Mouse (Mus musculus) embryonic facial prominence, embryonic 14.5 days (tissue): ENCODE measurements around the gene Pbx2. TPM values are rescaled to one million over a fixed set of nuclear protein-coding genes. Genes with fewer than 3 reads are reported as not detected.

ENCODE experiments used
- ATAC-seq: fragments of 200-750 bp; cut with Nextera tagmentation; 2 replicates; pipeline ENCODE4 v1.8.0; 2017; ENCODE audit warnings: low read depth, moderate number of reproducible peaks, moderate TSS enrichment
- DNase-seq: peaks from one replicate; pipeline ENCODE4 v3.0.0-alpha.2; 2015; ENCODE audit warnings: low spot score
- H3K27ac ChIP-seq: fragments of 300-500 bp; sonication (generic); replicated peaks from 2 replicates; pipeline ENCODE4 v1.5.1; 2014; ENCODE audit warnings: low read depth, mild to moderate bottlenecking, low read length, moderate library complexity
- H3K27me3 ChIP-seq: fragments of 300-500 bp; sonication (generic); replicated peaks from 2 replicates; pipeline ENCODE4 v1.6.1; 2014; ENCODE audit warnings: low read length; ENCODE audit not compliant: control insufficient read depth, insufficient read depth
- H3K36me3 ChIP-seq: fragments of 300-500 bp; sonication (generic); 2 replicates; pipeline ENCODE4 v1.6.1; 2014; ENCODE audit warnings: low read length, mixed read lengths; ENCODE audit not compliant: control insufficient read depth, insufficient read depth
- H3K4me1 ChIP-seq: fragments of 300-500 bp; sonication (generic); 2 replicates; pipeline ENCODE4 v1.6.1; 2014; ENCODE audit warnings: antibody characterized with exemption, low read length; ENCODE audit not compliant: control insufficient read depth, insufficient read depth
- H3K4me2 ChIP-seq: fragments of 300-500 bp; sonication (generic); 2 replicates; pipeline ENCODE4 v1.6.1; 2014; ENCODE audit warnings: low read depth, mild to moderate bottlenecking, low read length, moderate library complexity, mixed read lengths
- H3K4me3 ChIP-seq: fragments of 300-500 bp; sonication (generic); 2 replicates; pipeline ENCODE4 v1.5.1; 2014; ENCODE audit warnings: low read depth, mild to moderate bottlenecking, low read length
- H3K9ac ChIP-seq: fragments of 300-500 bp; sonication (generic); 2 replicates; pipeline ENCODE4 v1.6.1; 2014; ENCODE audit warnings: low read depth, mild to moderate bottlenecking, low read length, moderate library complexity, mixed read lengths
- H3K9me3 ChIP-seq: fragments of 300-500 bp; sonication (generic); 2 replicates; pipeline ENCODE4 v1.6.1; 2016; ENCODE audit warnings: low read length; ENCODE audit not compliant: control insufficient read depth
- WGBS: fragments of 180-500 bp; shearing (Covaris S2); extraction: QIAGEN DNeasy Blood & Tissue Kit; methylation state at CpG from one replicate; pipeline ENCODE4 v1.1.7; 2014; 5-methylcytosine and 5-hydroxymethylcytosine counted together
- polyA plus RNA-seq: library from polyadenylated mRNA; unstranded; fragments of >200 nt; fragmentation: Nextera tagmentation; extraction: Ambion mirVana; gene quantifications from 2 replicates; pipeline ENCODE4 v1.2.1, GENCODE M21; 2014

Pbx2 gene
- polyA plus RNA-seq, 1 experiment from 2014 or later: 11.3 TPM

DNA sequence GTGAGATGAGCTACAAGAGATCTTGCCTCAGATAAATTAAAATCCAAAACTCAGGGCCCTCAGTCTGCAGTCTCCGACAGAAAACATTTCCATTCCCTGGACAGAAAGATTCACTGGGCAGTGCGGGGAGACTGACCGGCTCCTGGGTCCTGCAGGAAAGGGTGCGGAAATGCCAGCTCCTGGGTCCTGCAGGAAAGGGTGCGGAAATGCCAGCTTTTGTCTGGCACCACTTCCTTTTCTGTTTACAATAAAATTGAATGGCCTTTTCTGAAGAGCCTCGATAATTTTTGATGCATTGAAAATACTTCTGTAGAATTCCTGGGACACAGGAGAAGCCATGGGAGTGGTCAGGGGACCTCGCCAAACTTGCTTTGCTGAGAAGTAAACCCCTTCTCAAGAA is 31.9 kb upstream of the Pbx2 start:
- Histone ChIP-seq H3K9ac (no peak overlapping the region), H3K9me3 (no peaks in the 10 kb centered on the region), H3K4me3 (no peak overlapping the region), H3K27ac (no peak overlapping the region), H3K36me3 (no peaks in the 10 kb centered on the region), H3K27me3 (no peaks in the 10 kb centered on the region), H3K4me2 (no peak overlapping the region), H3K4me1 (0 out of 2 replicates have a peak, but pooled peaks cover 3% of the 10 kb centered on the region)
- WGBS: 82% methylated on average over 7 of the region's 7 CpGs
- ATAC-seq (no peak), DNase-seq (no peak)

DNA sequence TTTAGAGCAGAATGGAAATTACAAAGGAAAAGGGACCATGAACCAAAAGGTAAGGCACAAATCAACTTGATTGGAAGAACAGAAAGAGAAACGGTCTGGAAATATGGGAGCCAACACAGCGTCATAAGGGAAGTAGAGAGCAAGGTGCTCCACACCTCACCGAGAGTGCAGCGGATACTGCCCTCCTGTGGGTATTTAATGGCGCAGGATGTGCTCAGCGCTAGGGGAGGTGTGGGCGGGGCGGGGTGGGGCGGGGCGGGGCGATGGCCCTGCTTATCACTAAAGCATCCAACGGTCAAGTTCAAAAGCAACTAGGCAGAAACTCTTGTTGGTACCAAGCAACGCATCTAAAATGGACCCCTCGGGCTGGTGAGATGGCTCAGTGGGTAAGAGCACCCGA is 31.2 kb upstream of the Pbx2 start:
- H3K9me3 ChIP-seq: no peaks in the 10 kb centered on the region
- H3K4me2 ChIP-seq: no peak overlapping the region
- no peak overlapping the region for H3K4me3 ChIP-seq
- 0 out of 2 replicates have a peak, but pooled peaks cover 4% of the 10 kb centered on the region for H3K4me1 ChIP-seq
- 41% methylated on average over 10 of the region's 15 CpGs for WGBS
- no peak for DNase-seq
- H3K27me3 ChIP-seq: no peaks in the 10 kb centered on the region
- H3K36me3 ChIP-seq: no peaks in the 10 kb centered on the region
- H3K27ac ChIP-seq: no peak overlapping the region
- no peak overlapping the region for H3K9ac ChIP-seq
- no peak for ATAC-seq

DNA sequence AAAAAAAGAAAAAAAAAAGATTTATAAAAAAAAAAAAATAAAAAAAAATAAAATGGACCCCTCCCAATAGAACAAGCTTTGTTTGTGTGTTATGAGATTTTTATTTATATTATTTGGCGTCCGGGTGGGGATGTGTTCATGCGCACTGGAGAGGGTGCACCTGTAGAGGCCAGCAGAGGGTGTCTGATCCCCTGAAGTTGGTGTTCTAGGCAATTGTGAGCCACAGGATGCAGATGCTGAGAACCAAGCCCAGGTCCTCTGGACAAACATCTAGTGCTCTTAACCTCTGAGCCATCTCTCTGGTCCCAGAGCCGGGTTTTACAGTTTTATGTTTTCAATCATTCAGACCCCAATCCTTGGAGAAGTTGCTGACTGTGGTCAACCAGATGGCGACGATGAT is 30.6 kb upstream of the Pbx2 start:
- DNase-seq (no peak), ATAC-seq (no peak)
- no peak overlapping the region for H3K4me3 ChIP-seq
- H3K27me3 ChIP-seq: no peaks in the 10 kb centered on the region
- 0 out of 2 replicates have a peak, but pooled peaks cover 4% of the 10 kb centered on the region for H3K4me1 ChIP-seq
- no peaks in the 10 kb centered on the region for H3K9me3 ChIP-seq
- H3K4me2 ChIP-seq: no peak overlapping the region
- no peak overlapping the region for H3K27ac ChIP-seq
- no peak overlapping the region for H3K9ac ChIP-seq
- 91% methylated on average over 6 of the region's 6 CpGs for WGBS
- no peaks in the 10 kb centered on the region for H3K36me3 ChIP-seq

DNA sequence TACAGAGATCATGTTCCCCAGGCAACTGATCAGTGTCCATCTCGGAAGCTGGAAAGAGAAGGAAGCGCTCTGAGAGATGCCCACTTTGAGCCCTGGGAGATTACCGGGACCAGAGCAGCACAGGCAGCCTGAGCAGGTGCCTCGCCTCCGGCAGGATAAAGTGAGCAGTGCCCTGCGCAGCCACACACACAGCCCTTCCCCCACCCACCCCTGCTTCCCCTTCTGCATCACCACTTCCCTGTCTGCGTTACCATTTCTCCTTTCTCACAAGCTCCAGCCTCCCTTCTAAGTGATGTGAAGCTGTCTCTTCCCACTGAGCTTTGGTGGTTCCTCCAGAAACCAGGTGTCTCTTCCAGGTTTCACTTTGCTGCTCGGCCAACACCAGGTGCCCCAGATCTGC is 29.9 kb upstream of the Pbx2 start:
- Histone ChIP-seq H3K27ac (no peak overlapping the region; the same call in 1 of the 2 replicates), H3K4me2 (no peak overlapping the region), H3K4me1 (0 out of 2 replicates have a peak, but pooled peaks cover 4% of the 10 kb centered on the region), H3K9me3 (no peaks in the 10 kb centered on the region), H3K4me3 (no peak overlapping the region), H3K36me3 (no peaks in the 10 kb centered on the region), H3K9ac (no peak overlapping the region), H3K27me3 (no peaks in the 10 kb centered on the region)
- 22% methylated on average over 8 of the region's 8 CpGs for WGBS
- DNase-seq (no peak), ATAC-seq (no peak)

DNA sequence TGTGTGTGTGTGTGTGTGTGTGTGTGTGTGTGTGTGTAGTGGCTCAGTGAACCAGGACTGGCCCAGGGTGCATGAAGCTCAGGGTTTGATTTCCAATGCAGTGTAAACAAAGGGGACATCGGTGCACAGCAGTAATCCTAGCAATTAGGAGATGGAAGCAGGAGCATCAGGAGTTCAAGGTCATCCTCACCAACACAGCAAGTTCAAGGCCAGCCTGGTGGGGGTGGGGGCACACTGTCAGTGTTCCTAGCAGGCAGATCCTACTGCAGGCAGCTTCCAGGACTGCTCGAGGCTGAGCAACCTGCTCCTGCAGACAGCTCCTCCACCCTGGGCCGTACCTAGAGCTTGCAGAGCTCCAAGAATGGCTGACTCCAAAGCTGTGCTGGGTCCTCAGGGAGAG is 28.5 kb upstream of the Pbx2 start:
- Histone ChIP-seq H3K36me3 (no peaks in the 10 kb centered on the region), H3K4me3 (no peak overlapping the region), H3K4me1 (0 out of 2 replicates have a peak, but pooled peaks cover 4% of the 10 kb centered on the region), H3K9ac (no peak overlapping the region), H3K27ac (no peak overlapping the region), H3K27me3 (no peaks in the 10 kb centered on the region), H3K9me3 (no peaks in the 10 kb centered on the region), H3K4me2 (no peak overlapping the region)
- WGBS: 33% methylated on average over 3 of the region's 3 CpGs
- DNase-seq (no peak), ATAC-seq (no peak)

DNA sequence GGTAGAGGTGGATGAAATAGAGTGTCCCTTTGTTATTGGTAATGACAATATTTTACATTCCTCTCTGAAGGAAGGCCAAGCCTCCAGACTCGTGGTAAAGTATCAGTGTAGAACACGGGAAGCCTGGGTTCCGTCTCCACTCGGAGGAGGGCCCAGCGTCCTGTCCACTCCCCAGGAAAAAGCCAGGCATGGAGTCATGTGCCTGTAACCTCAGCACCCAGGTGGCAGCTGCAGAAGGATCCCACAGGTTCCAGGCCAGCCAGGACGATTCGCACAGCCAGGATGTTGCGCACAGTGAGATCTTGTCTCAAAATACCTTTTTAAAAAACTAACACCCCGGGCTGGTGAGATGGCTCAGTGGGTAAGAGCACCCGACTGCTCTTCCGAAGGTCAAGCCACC is 27.7 kb upstream of the Pbx2 start:
- H3K4me3 ChIP-seq: no peak overlapping the region
- H3K9me3 ChIP-seq: no peaks in the 10 kb centered on the region
- no peak overlapping the region for H3K4me2 ChIP-seq
- H3K4me1 ChIP-seq: 0 out of 2 replicates have a peak, but pooled peaks cover 4% of the 10 kb centered on the region
- ATAC-seq (no peak), DNase-seq (no peak)
- no peak overlapping the region for H3K27ac ChIP-seq
- 69% methylated on average over 11 of the region's 11 CpGs for WGBS
- H3K36me3 ChIP-seq: no peaks in the 10 kb centered on the region
- H3K27me3 ChIP-seq: no peaks in the 10 kb centered on the region
- no peak overlapping the region for H3K9ac ChIP-seq

DNA sequence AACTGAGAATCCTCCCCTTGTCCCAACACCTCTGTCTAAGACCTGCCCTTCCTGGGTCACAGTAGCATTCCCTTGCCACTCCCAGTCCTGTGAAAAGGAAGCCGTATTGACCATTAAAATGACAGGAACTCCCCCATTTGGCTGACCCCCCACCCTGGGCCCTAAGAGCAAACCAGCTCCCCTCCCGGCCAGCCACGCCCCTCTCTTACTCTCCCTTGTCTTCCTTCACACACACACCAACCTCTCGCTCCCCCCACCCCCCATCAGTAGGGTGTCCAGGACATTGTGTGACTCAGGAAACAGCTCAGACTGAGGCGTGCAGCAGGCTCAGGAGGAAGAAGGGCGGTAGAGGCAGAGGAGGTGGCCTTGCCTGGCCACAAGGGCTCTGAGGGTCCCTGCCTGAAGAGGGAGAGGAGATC is 27.1 kb upstream of the Pbx2 start, which contains the start of gene Notch4:
Gene Notch4 (plus strand): TSS at position 266 of the 419 bp plus-strand sequence.
- H3K9ac ChIP-seq: 0 out of 2 replicates have a peak within 1 kb of the TSS, but pooled peaks have one; percentile 5
- no peaks in the 10 kb centered on the region for H3K9me3 ChIP-seq
- peak within 1 kb of the TSS; percentile 19 for H3K27ac ChIP-seq
- no peak for ATAC-seq
- H3K36me3 ChIP-seq: no peaks in the 10 kb centered on the region
- no peaks in the 10 kb centered on the region for H3K27me3 ChIP-seq
- H3K4me2 ChIP-seq: peak within 1 kb of the TSS; percentile 2; the same call in 1 of the 2 replicates
- 21% methylated on average over 6 of the region's 6 CpGs for WGBS
- H3K4me1 ChIP-seq: 0 out of 2 replicates have a peak, but pooled peaks cover 4% of the 10 kb centered on the region
- peak; percentile 10 for DNase-seq
- no peak within 1 kb of the TSS for H3K4me3 ChIP-seq

DNA sequence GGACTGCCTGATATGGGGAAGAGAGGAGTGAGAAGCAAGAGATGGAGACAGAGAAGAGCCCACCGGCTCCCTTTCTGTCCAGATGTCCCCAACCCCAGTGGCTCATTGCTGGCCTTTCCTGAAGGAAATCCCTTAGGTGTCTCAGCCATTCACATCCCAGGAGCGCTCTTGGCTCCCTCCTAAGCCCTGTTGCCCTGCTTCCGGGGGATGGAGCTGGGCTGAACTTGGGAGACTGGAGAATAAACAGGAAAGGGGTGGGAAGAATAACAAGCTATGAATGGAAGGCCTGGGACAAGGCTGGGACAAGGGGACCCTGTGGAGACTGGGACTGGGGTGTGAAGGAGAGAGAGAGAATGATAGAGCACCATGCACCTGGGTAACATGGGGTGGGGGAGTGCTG is 26.3 kb upstream of the Pbx2 start:
- Histone ChIP-seq H3K27ac (peak overlapping the region; percentile 19; the same call in 1 of the 2 replicates), H3K4me1 (0 out of 2 replicates have a peak, but pooled peaks cover 4% of the 10 kb centered on the region), H3K9me3 (no peaks in the 10 kb centered on the region), H3K4me3 (no peak overlapping the region), H3K9ac (no peak overlapping the region), H3K27me3 (no peaks in the 10 kb centered on the region), H3K36me3 (no peaks in the 10 kb centered on the region), H3K4me2 (peak overlapping the region; percentile 2; the same call in 1 of the 2 replicates)
- no peak for DNase-seq
- no peak for ATAC-seq
- 29% methylated on average over 3 of the region's 3 CpGs for WGBS

DNA sequence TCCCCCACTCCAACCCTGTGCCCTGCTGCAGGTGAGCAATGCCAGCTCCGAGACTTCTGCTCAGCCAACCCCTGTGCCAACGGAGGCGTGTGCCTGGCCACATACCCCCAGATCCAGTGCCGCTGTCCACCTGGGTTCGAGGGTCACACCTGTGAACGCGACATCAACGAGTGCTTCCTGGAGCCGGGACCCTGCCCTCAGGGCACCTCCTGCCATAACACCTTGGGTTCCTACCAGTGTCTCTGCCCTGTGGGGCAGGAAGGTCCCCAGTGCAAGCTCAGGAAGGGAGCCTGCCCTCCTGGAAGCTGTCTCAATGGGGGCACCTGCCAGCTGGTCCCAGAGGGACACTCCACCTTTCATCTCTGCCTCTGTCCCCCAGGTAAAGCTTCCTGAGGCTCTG is 23.8 kb upstream of the Pbx2 start:
- H3K4me2 ChIP-seq: no peak overlapping the region
- no peaks in the 10 kb centered on the region for H3K9me3 ChIP-seq
- H3K4me1 ChIP-seq: 0 out of 2 replicates have a peak, but pooled peaks cover 4% of the 10 kb centered on the region
- H3K9ac ChIP-seq: no peak overlapping the region
- WGBS: 59% methylated on average over 6 of the region's 9 CpGs
- ATAC-seq (no peak), DNase-seq (no peak)
- H3K27me3 ChIP-seq: no peaks in the 10 kb centered on the region
- H3K36me3 ChIP-seq: no peaks in the 10 kb centered on the region
- H3K4me3 ChIP-seq: no peak overlapping the region
- H3K27ac ChIP-seq: no peak overlapping the region
